Mouse (Mus musculus) embryonic facial prominence, embryonic 13.5 days (tissue): ENCODE data around the gene Alox5ap. TPM values are rescaled to one million over a fixed set of nuclear protein-coding genes. Genes with fewer than 3 reads are reported as not detected.

Source experiments
- ATAC-seq: fragments of 200-750 bp; cut with Nextera tagmentation; 2 replicates; pipeline ENCODE4 v1.8.0; 2017; ENCODE audit warnings: low read depth; ENCODE audit not compliant: insufficient number of reproducible peaks, insufficient read depth, low FRiP score, low TSS enrichment
- H3K27ac ChIP-seq: fragments of 300-500 bp; sonication (generic); 2 replicates; pipeline ENCODE4 v1.5.1; 2015; ENCODE audit warnings: moderate library complexity, mild to moderate bottlenecking, inconsistent platforms
- H3K27me3 ChIP-seq: fragments of 300-500 bp; sonication (generic); 2 replicates; pipeline ENCODE4 v1.6.1; 2015; ENCODE audit warnings: mild to moderate bottlenecking, inconsistent platforms
- H3K36me3 ChIP-seq: fragments of 300-500 bp; sonication (generic); 2 replicates; pipeline ENCODE4 v1.6.1; 2015; ENCODE audit warnings: mild to moderate bottlenecking, inconsistent platforms
- H3K4me1 ChIP-seq: fragments of 300-500 bp; sonication (generic); 2 replicates; pipeline ENCODE4 v1.6.1; 2015; ENCODE audit warnings: inconsistent platforms
- H3K4me2 ChIP-seq: fragments of 300-500 bp; sonication (generic); 2 replicates; pipeline ENCODE4 v1.6.1; 2015; ENCODE audit warnings: moderate library complexity, mild to moderate bottlenecking, inconsistent platforms
- H3K4me3 ChIP-seq: fragments of 300-500 bp; sonication (generic); 2 replicates; pipeline ENCODE4 v1.5.1; 2015; ENCODE audit warnings: mild to moderate bottlenecking, inconsistent platforms
- H3K9ac ChIP-seq: fragments of 300-500 bp; sonication (generic); 2 replicates; pipeline ENCODE4 v1.6.1; 2015; ENCODE audit warnings: mild to moderate bottlenecking, inconsistent platforms
- H3K9me3 ChIP-seq: fragments of 300-500 bp; sonication (generic); 2 replicates; pipeline ENCODE4 v1.6.1; 2016; ENCODE audit warnings: inconsistent platforms
- WGBS: fragments of 180-500 bp; shearing (Covaris S2); methylation state at CpG from one replicate; pipeline ENCODE4 v1.1.7; 2015; ENCODE audit warnings: mixed read lengths; 5-methylcytosine and 5-hydroxymethylcytosine counted together
- microRNA-seq: library from miRNA; unstranded; fragments of <30 nt; microRNA quantifications from one replicate; pipeline ENCODE4, GENCODE M21; 2016
- polyA plus RNA-seq: library from polyadenylated mRNA; unstranded; fragments of >200 nt; fragmentation: Nextera tagmentation; extraction: Ambion mirVana; gene quantifications from 2 replicates; pipeline ENCODE4 v1.2.1, GENCODE M21; 2015

Alox5ap gene
- polyA plus RNA-seq, 1 experiment from 2014 or later = 10.4 TPM

DNA sequence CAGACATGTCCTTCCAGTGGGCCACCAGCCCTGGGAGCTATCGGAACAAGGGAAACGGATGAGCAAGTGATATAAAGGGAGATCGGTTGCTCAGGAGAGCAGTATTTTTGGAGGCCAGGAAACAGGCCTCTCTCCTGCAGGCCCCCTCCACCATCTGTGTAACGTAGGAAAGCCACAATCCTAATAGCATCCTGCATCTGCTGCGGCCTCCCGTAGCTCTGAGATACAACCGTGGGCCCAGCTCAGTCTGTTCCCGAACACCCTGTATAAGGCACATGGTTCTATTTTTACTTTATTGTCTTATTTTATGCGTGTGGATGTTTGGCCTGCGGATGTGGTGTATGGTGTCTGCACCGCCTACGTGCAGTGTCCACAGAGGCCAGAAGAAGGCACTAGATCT lies 70.4 kb downstream of the Alox5ap start:
- no peaks in the 10 kb centered on the region for H3K9me3 ChIP-seq
- H3K4me1 ChIP-seq = peaks cover 55% of the 10 kb centered on the region
- ATAC-seq = no peak
- WGBS = 80% methylated on average over 12 of the region's 12 CpGs
- 0 out of 2 replicates have a peak overlapping the region, but pooled peaks have one; percentile 5 for H3K27ac ChIP-seq
- H3K4me2 ChIP-seq = no peak overlapping the region
- no peak overlapping the region for H3K4me3 ChIP-seq
- H3K36me3 ChIP-seq = no peaks in the 10 kb centered on the region
- no peaks in the 10 kb centered on the region for H3K27me3 ChIP-seq
- H3K9ac ChIP-seq = no peak overlapping the region

DNA sequence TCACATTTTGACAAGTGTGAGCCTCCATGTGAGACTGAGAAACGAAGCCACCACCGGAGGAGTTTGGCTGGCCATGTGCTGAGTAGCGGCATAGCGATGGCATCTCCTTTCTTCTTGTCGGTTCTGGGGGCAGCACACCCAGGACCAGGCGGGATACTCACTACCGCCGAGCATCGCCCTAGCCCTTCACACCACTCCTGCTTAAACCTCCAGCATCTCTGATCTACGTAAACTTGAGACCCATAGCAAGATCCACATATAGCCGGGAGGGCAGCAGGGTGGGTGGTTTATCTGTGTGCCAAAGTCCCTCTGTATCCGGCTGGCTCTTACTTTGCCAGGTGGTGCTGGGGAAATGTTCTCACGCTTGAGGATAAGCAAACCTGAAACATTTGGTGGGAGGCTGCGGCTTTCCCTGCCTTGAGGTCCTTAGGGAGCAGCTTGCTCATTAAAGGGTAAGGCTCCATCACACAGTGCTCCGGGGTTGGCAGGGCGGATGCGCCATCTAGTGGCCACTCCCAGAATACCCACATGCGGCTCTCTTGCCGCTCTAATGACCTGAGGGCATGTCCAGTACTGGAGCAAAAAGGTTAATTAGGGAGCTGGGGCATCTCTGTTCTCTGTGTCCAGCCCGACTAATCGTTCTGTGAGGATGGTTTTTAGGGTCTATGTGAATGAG lies 71.1 kb downstream of the Alox5ap start:
- Histone ChIP-seq H3K27ac (0 out of 2 replicates have a peak overlapping the region, but pooled peaks have one; percentile 16), H3K9me3 (no peaks in the 10 kb centered on the region), H3K27me3 (no peaks in the 10 kb centered on the region), H3K9ac (no peak overlapping the region), H3K4me2 (peak overlapping the region; percentile 10; the same call in 1 of the 2 replicates), H3K4me3 (no peak overlapping the region), H3K4me1 (peaks cover 53% of the 10 kb centered on the region), H3K36me3 (no peaks in the 10 kb centered on the region)
- no peak for ATAC-seq
- WGBS = 40% methylated on average over 21 of the region's 21 CpGs

DNA sequence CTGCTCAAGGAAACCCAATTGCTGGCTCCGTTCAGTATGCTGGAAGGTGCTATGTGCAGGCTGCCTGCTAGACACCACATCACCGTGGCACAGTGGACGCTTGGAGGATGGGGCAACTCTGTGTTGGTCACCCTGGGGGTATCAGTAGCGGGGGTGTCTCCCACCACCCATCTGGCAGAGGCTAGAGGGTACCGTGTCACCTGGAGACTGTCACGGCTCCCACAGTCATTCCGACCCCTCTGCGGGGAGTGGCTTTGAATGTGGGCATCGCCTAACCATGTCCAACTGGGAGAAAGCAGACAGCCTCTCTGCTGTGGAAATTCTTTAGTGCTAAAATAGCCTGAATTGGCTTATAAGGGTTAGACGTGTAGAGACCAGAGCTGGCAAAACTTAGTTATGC lies 72.6 kb downstream of the Alox5ap start:
- no peak for ATAC-seq
- Histone ChIP-seq H3K4me1 (peaks cover 52% of the 10 kb centered on the region), H3K4me3 (no peak overlapping the region), H3K36me3 (no peaks in the 10 kb centered on the region), H3K27ac (0 out of 2 replicates have a peak overlapping the region, but pooled peaks have one; percentile 7), H3K27me3 (no peaks in the 10 kb centered on the region), H3K4me2 (no peak overlapping the region), H3K9ac (no peak overlapping the region), H3K9me3 (no peaks in the 10 kb centered on the region)
- 70% methylated on average over 10 of the region's 10 CpGs for WGBS

Small RNA genes lying within 50 kb of the gene (microRNA-seq; reads per million reads assigned to microRNA genes)
- gene Gm24105 = not detected

Other genes with a start within 250 kb of the Alox5ap start
- gene Uspl1, start 80.4 kb upstream of the Alox5ap start, polyA plus RNA-seq = 49.7 and 50.2 TPM in 2 replicates
- gene Hmgb1, start 80.3 kb upstream of the Alox5ap start, polyA plus RNA-seq = 1,696 and 1,769 TPM in 2 replicates
- gene Medag, start 147.0 kb downstream of the Alox5ap start, polyA plus RNA-seq = 0.48 and 0.93 TPM in 2 replicates
- 0.34 TPM in 1 of 2 replicates, not detected in the other for gene Tex26, start 174.9 kb downstream of the Alox5ap start, polyA plus RNA-seq